Mouse (Mus musculus) heart, embryonic 13.5 days (tissue): ENCODE data around the gene Afg3l1. TPM values are rescaled to one million over a fixed set of nuclear protein-coding genes. Genes with fewer than 3 reads are reported as not detected.
"Not testable (repeated sequence)": the region's sequence is repeated elsewhere in the genome, so short reads cannot be mapped to it uniquely, and the experiment has no call there.

Experiments used
- ATAC-seq: fragments of 200-750 bp; cut with Nextera tagmentation; 2 replicates; pipeline ENCODE4 v1.8.0; 2017; ENCODE audit warnings: moderate TSS enrichment; ENCODE audit not compliant: insufficient number of reproducible peaks, low FRiP score, low TSS enrichment; ENCODE audit errors: extremely low read depth
- H3K27ac ChIP-seq: fragments of 300-500 bp; sonication (generic); replicated peaks from 2 replicates; pipeline ENCODE4 v1.5.1; 2015; ENCODE audit warnings: moderate library complexity, mild to moderate bottlenecking, inconsistent platforms
- H3K27me3 ChIP-seq: fragments of 300-500 bp; sonication (generic); replicated peaks from 2 replicates; pipeline ENCODE4 v1.6.1; 2015; ENCODE audit warnings: mild to moderate bottlenecking, inconsistent platforms
- H3K36me3 ChIP-seq: fragments of 300-500 bp; sonication (generic); 2 replicates; pipeline ENCODE4 v1.6.1; 2015; ENCODE audit warnings: mild to moderate bottlenecking, inconsistent platforms
- H3K4me1 ChIP-seq: fragments of 300-500 bp; sonication (generic); 2 replicates; pipeline ENCODE4 v1.6.1; 2015; ENCODE audit warnings: inconsistent platforms
- H3K4me2 ChIP-seq: fragments of 300-500 bp; sonication (generic); 2 replicates; pipeline ENCODE4 v1.6.1; 2015; ENCODE audit warnings: inconsistent platforms, mild to moderate bottlenecking, moderate library complexity
- H3K4me3 ChIP-seq: fragments of 300-500 bp; sonication (generic); 2 replicates; pipeline ENCODE4 v1.5.1; 2015; ENCODE audit warnings: moderate library complexity, mild to moderate bottlenecking, inconsistent platforms
- H3K9ac ChIP-seq: fragments of 300-500 bp; sonication (generic); 2 replicates; pipeline ENCODE4 v1.6.1; 2015; ENCODE audit warnings: inconsistent platforms, mild to moderate bottlenecking, moderate library complexity
- H3K9me3 ChIP-seq: fragments of 300-500 bp; sonication (generic); 2 replicates; pipeline ENCODE4 v1.6.1; 2016; ENCODE audit warnings: inconsistent platforms
- WGBS: fragments of 180-500 bp; shearing (Covaris S2); methylation state at CpG from one replicate; pipeline ENCODE4 v1.1.7; 2015; ENCODE audit warnings: mixed read lengths; 5-methylcytosine and 5-hydroxymethylcytosine counted together
- polyA plus RNA-seq: library from polyadenylated mRNA; unstranded; fragments of >200 nt; fragmentation: Nextera tagmentation; extraction: Ambion mirVana; gene quantifications from 2 replicates; pipeline ENCODE4 v1.2.1, GENCODE M21; 2015

The Afg3l1 gene
- polyA plus RNA-seq, 1 experiment from 2014 or later: 47.4 TPM

DNA sequence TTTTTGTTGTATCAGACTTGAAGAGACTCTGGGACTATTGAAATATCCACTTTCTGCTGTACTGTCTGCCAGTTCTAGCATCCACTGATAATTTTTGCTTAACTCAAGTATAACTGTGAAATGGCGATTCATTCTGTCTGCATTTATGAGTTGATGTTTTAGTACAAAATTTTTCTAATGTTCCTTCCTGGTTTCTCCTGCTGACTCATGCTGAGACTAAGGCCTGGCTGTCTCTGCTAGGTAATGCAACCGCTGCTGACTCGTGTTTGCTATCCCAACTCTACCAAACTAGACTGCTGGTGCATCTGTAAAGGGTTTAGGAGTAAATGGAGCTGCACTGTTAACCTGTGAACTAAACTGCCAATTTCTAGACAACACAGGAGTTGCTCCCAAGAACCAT, 10.2 kb upstream of the Afg3l1 start:
- WGBS: 69% methylated on average over 3 of the region's 3 CpGs
- Histone ChIP-seq H3K4me1 (no peaks in the 10 kb centered on the region), H3K27me3 (peaks cover 13% of the 10 kb centered on the region), H3K4me3 (no peak overlapping the region), H3K9me3 (no peaks in the 10 kb centered on the region), H3K27ac (no peak overlapping the region), H3K9ac (no peak overlapping the region), H3K36me3 (peaks cover 13% of the 10 kb centered on the region), H3K4me2 (no peak overlapping the region)
- no peak for ATAC-seq

- not testable (repeated sequence) for ATAC-seq, H3K4me2 ChIP-seq, H3K9me3 ChIP-seq, H3K9ac ChIP-seq, H3K4me3 ChIP-seq, H3K36me3 ChIP-seq, H3K27ac ChIP-seq, H3K4me1 ChIP-seq
- peaks cover 13% of the 10 kb centered on the region for H3K27me3 ChIP-seq
- 66% methylated on average over 6 of the region's 6 CpGs for WGBS
Observed at GRCm38 (mm10) chr8:123472991-123473390, 4.7 kb upstream of the Afg3l1 start.

DNA sequence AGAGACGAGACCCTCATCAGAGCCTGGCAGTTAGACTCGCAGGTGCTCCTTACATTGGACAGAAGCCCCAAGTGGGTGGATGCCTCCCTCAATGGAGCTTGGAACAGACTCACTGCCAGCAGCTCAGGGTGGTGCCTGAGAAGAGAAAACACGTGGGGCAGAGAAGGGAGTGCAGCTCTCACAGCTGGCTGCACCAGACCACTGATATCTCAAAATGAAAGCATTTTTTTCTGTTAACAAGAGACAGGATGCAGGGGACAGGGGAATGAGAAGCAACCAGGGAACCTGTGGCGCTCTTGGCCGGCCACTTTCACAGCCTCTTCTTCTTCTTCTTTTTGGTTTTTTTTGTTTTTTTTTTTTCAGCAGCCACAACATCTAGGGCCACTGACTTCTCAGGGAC, 3.2 kb upstream of the Afg3l1 start:
- H3K9me3 ChIP-seq, H3K36me3 ChIP-seq, H3K4me2 ChIP-seq, H3K27ac ChIP-seq, H3K4me3 ChIP-seq, ATAC-seq: not testable (repeated sequence)
- peaks cover 18% of the 10 kb centered on the region for H3K4me1 ChIP-seq
- WGBS: 55% methylated on average over 5 of the region's 5 CpGs
- H3K9ac ChIP-seq: 0 out of 2 replicates have a peak overlapping the region, but pooled peaks have one; percentile 33
- peaks cover 13% of the 10 kb centered on the region for H3K27me3 ChIP-seq

- Histone ChIP-seq H3K9ac (peak overlapping the region; percentile 85), H3K27me3 (no peaks in the 10 kb centered on the region), H3K27ac (peak overlapping the region; percentile 95), H3K4me3 (peak overlapping the region; percentile 79), H3K4me2 (peak overlapping the region; percentile 84), H3K4me1 (peaks cover 18% of the 10 kb centered on the region), H3K9me3 (no peaks in the 10 kb centered on the region), H3K36me3 (peaks cover 21% of the 10 kb centered on the region)
- WGBS: 7% methylated on average over 34 of the region's 34 CpGs
- ATAC-seq: no peak
Observed at GRCm38 (mm10) chr8:123476911-123477736, 579 bp upstream of the Afg3l1 start.

DNA sequence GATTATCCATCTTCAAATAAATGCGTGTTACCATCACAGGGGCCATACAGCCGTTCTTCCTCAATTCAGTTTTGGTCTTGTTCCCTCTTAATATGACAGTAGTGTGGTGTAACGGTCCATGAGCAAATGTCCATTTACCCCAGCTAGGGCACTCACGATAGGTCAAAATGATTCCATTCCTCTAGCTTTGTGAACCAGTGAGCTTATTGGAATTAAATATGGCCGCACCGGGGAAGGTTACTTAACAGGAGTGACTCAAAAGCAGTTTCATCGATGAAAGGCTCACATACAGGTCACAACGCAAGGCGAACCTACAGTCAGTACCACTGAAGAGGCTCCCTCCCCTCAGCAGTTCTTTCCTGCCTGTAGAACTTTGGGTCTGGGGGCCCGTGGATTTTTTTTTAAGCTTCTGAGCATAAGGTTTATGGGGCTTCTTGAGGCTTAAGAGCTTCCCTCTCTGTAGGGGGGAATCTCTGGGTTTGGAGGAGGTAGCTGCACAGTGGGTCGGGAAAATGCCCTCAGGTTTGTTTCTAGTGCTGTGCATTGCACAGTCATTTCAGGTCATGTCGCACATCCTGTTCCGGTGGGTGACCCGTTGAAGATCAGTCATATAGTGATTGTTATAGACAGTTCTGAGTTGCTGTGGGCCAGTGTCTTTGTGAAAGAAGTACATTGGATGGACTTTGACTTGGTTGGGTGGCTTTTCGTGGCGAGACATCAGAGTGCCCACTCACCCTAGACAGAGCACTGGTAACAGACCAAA, 934 bp downstream of the Afg3l1 start:
- WGBS: 34% methylated on average over 16 of the region's 16 CpGs
- Histone ChIP-seq H3K9me3 (no peaks in the 10 kb centered on the region), H3K4me2 (peak overlapping the region; percentile 84), H3K4me3 (peak overlapping the region; percentile 79), H3K9ac (peak overlapping the region; percentile 85), H3K4me1 (peaks cover 18% of the 10 kb centered on the region), H3K27me3 (no peaks in the 10 kb centered on the region), H3K36me3 (peaks cover 34% of the 10 kb centered on the region), H3K27ac (peak overlapping the region; percentile 95)
- no peak for ATAC-seq

- H3K4me1 ChIP-seq: peaks cover 12% of the 10 kb centered on the region
- H3K4me2 ChIP-seq: no peak overlapping the region
- H3K9ac ChIP-seq: no peak overlapping the region
- H3K27ac ChIP-seq: no peak overlapping the region
- H3K27me3 ChIP-seq: no peaks in the 10 kb centered on the region
- H3K4me3 ChIP-seq: no peak overlapping the region
- no peak for ATAC-seq
- no peaks in the 10 kb centered on the region for H3K9me3 ChIP-seq
- peaks cover 72% of the 10 kb centered on the region for H3K36me3 ChIP-seq
- WGBS: 83% methylated on average over 7 of the region's 7 CpGs
Observed at GRCm38 (mm10) chr8:123482627-123483026, 4.9 kb downstream of the Afg3l1 start.

DNA sequence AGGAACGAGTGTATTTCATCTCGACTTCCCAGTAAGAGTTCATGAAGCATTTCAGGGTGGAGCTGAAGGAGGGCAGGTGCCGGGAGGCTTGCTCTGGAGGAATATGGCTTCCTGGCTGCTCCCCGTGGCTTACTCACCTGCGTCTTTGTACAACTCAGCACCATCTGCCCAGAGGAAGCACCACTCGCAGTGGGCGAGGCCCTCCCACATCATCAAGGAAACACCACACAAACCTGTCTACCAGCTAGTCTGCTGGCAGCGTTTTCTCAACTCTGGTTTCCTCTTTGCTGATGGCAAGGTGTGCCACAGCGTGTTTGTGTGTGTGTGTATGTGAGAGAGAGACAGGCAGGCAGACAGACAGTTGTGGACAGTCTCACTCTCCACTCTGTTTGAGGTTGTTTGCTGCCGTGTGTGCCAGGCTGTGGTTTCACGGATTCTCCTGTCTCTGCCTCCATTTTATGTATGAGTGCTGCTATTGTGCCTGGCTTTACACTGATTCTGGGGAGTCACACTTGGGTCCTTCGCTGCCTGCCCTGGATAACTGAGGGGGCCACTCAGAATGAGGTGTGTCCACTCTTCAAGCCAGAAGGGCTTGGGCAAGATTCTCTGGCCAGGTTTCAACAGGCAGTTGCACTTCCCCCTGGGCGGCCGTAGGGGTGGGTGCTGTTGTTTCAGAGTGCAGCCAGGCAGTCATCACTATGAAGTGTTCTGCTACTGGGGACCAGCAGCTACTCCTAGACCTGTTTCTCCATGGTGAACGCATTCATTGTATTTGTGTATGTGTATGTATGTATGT, 13.8 kb downstream of the Afg3l1 start:
- WGBS: 89% methylated on average over 15 of the region's 15 CpGs
- no peak overlapping the region for H3K4me3 ChIP-seq

GRCm38 (mm10) chr8:123492898-123493297, 15.2 kb downstream of the Afg3l1 start:
- H3K4me2 ChIP-seq: no peak overlapping the region
- no peaks in the 10 kb centered on the region for H3K9me3 ChIP-seq
- peaks cover 98% of the 10 kb centered on the region for H3K36me3 ChIP-seq
- H3K27ac ChIP-seq: no peak overlapping the region
- H3K4me3 ChIP-seq: no peak overlapping the region
- H3K27me3 ChIP-seq: no peaks in the 10 kb centered on the region
- 93% methylated on average over 9 of the region's 9 CpGs for WGBS
- ATAC-seq: no peak
- no peak overlapping the region for H3K9ac ChIP-seq
- no peaks in the 10 kb centered on the region for H3K4me1 ChIP-seq

More for the DNA sequence above, 13.8 kb downstream of the Afg3l1 start:
- H3K36me3 ChIP-seq: peaks cover 98% of the 10 kb centered on the region
- H3K9me3 ChIP-seq: no peaks in the 10 kb centered on the region
- H3K9ac ChIP-seq: no peak overlapping the region
- ATAC-seq: no peak
- no peaks in the 10 kb centered on the region for H3K4me1 ChIP-seq
- no peak overlapping the region for H3K4me2 ChIP-seq
- H3K27me3 ChIP-seq: no peaks in the 10 kb centered on the region
- H3K27ac ChIP-seq: no peak overlapping the region

DNA sequence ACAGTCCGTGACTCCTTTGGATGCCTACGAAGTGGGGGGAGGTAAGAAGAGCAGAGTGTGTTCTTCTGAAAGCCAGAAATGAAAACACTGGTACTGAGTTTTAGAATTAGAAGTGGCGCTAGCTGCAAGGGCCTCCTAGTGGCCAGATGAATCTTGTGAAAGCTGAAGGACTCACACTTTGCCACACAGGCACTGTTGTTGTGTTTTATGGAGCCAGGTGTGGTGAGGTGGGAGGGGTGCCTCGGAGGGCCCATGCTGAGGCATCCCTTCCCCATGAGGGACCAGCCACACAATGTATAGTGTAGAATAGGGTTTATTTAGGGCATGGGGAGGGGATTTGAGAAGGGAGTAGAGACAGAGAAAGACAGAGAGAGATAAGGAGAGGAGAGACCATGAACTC, 20.0 kb downstream of the Afg3l1 start:
- H3K4me3 ChIP-seq: no peak overlapping the region
- no peaks in the 10 kb centered on the region for H3K4me1 ChIP-seq
- no peaks in the 10 kb centered on the region for H3K9me3 ChIP-seq
- H3K36me3 ChIP-seq: peaks cover 96% of the 10 kb centered on the region
- no peak overlapping the region for H3K27ac ChIP-seq
- no peaks in the 10 kb centered on the region for H3K27me3 ChIP-seq
- no peak overlapping the region for H3K4me2 ChIP-seq
- 86% methylated on average over 4 of the region's 4 CpGs for WGBS
- no peak for ATAC-seq
- H3K9ac ChIP-seq: no peak overlapping the region

- Histone ChIP-seq H3K4me3 (no peak overlapping the region), H3K36me3 (peaks cover 96% of the 10 kb centered on the region), H3K4me1 (no peaks in the 10 kb centered on the region), H3K27ac (no peak overlapping the region), H3K9ac (no peak overlapping the region), H3K9me3 (no peaks in the 10 kb centered on the region), H3K4me2 (no peak overlapping the region), H3K27me3 (no peaks in the 10 kb centered on the region)
- ATAC-seq: no peak
- WGBS: 86% methylated on average over 11 of the region's 11 CpGs
Observed at GRCm38 (mm10) chr8:123498963-123499362, 21.3 kb downstream of the Afg3l1 start.

GRCm38 (mm10) chr8:123499556-123499955, 21.9 kb downstream of the Afg3l1 start:
- peaks cover 96% of the 10 kb centered on the region for H3K36me3 ChIP-seq
- H3K9me3 ChIP-seq: no peaks in the 10 kb centered on the region
- H3K4me1 ChIP-seq: no peaks in the 10 kb centered on the region
- no peaks in the 10 kb centered on the region for H3K27me3 ChIP-seq
- no peak for ATAC-seq
- no peak overlapping the region for H3K27ac ChIP-seq
- no peak overlapping the region for H3K9ac ChIP-seq
- H3K4me3 ChIP-seq: no peak overlapping the region
- no peak overlapping the region for H3K4me2 ChIP-seq
- WGBS: 93% methylated on average over 11 of the region's 11 CpGs
